Mouse (Mus musculus) heart, postnatal 25 days (tissue): ENCODE measurements around the gene Foxa3. TPM values are rescaled to one million over a fixed set of nuclear protein-coding genes. Genes with fewer than 3 reads are reported as not detected.
"Not testable (repeated sequence)": the region's sequence is repeated elsewhere in the genome, so short reads cannot be mapped to it uniquely, and the experiment has no call there.

ENCODE experiments used
- DNase-seq: peaks from one replicate; pipeline ENCODE4 v3.0.0; 2022; ENCODE audit warnings: low spot score
- intact Hi-C: fragments of 180-260 bp; cut with DNase I; formaldehyde crosslinking; loops from one replicate; pipeline ENCODE4 v1.15.1; 2025
- total RNA-seq, 2 experiments: library from RNA; stranded (reverse); gene quantifications; 2 replicates each; pipeline ENCODE4 v1.2.3; 2021

Gene Foxa3
- not detected for total RNA-seq

DNA sequence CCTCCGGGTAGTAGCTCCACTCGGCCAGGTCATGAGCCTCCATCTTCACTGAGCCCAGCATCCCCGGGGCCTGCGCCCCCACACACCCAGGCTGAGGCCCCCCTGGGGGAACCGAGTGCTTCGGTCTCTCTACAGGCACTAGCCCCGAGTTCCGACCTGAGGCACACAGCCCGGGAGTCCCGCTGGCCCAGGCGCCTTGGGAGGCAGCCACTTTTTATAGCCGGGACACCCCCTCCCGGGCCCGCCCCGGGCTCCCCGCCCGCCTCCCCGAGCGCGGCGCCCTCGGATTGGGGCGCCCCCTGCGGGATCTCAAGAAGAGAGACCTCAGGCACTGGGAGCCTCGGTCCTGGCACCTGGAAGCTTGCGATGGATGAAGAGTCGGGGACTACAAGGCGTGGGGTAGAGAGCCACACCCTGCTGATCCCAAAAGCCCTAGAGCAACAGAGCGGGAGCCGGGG, at the start of gene Foxa3:
Gene Foxa3 (minus strand): TSS at position 182 of the 458 bp plus-strand sequence.
- no peak for DNase-seq
- intact Hi-C loops, result loop anchor here (2.0 kb wide), 1 partner anchor 15 kb away; no protein-coding TSS in a partner anchor

GRCm38 (mm10) chr7:19071024-19071423, 47.7 kb upstream of the Foxa3 start:
- not testable (repeated sequence) for DNase-seq
- intact Hi-C loops, result loop anchor here (2.0 kb wide), 1 partner anchor 48 kb away; the partner anchor contains the start of genes Fbxo46 and Gm4969

GRCm38 (mm10) chr7:19069500-19069899, 46.2 kb upstream of the Foxa3 start:
- intact Hi-C loops, result loop anchor here (1.0 kb wide), 1 partner anchor 24 kb away; no protein-coding TSS in a partner anchor
- no peak for DNase-seq

DNA sequence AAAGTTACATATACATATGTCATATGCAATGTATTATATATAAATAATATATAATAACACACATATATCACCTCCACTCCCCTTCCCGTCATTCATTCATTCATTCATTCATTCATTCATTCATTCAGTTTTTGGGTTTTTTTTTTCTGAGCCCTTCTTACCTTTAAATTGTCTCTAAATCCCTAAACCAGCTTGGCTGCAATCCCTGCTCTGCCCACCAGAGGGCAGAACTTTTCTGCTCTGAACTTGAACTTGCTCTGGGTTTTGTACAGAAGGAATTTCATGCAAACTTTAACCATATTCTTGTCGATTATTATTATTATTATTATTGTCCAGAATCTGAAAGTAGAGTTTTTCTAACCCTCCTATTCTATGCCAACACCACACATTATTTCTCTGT, 45.4 kb upstream of the Foxa3 start:
- no peak for DNase-seq
- intact Hi-C loops, result loop anchor here (1.0 kb wide), 1 partner anchor 25 kb away; no protein-coding TSS in a partner anchor

DNA sequence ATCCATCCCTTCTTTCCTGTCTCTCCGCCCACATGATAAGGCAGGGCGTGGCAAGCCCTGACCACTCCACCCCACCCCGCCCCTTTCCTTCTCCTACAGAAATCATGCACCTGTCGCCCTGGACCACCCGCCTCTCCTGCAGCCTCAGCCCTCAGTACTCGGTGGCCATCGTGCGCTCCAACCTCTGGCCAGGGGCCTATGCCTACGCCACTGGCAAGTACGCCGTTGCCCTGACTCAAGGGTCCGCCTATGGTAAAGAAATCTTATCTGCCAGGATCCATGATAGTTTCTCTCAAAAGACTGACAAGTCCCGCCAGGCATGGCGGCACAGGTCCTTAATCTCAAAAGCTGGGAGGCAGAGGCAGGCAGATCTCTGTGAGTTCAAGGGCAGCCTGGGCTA, 44.6 kb upstream of the Foxa3 start:
- no peak for DNase-seq

DNA sequence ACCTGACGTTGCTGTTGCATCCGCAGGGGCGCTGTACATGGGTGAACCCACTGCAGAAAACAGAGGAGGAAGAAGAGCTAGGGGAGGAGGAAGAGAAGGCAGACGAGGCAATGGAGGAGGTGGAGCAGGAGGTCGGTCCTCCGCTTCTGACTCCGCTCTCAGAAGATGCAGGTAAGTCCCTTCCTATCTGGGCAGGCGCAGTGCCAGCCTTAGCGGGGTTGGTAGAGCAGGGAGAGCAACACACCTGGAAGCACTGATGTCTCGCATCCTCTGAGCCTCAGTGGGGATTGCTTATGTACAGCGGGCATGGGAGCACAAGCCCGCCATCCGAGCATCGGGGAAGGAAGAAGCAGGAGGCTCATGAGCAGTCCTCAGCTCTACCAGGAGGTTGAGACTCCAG, 43.7 kb upstream of the Foxa3 start:
- no peak for DNase-seq
- intact Hi-C loops, result no loop called here

More for the DNA sequence above, 44.6 kb upstream of the Foxa3 start:
- intact Hi-C loops, result no loop called here

DNA sequence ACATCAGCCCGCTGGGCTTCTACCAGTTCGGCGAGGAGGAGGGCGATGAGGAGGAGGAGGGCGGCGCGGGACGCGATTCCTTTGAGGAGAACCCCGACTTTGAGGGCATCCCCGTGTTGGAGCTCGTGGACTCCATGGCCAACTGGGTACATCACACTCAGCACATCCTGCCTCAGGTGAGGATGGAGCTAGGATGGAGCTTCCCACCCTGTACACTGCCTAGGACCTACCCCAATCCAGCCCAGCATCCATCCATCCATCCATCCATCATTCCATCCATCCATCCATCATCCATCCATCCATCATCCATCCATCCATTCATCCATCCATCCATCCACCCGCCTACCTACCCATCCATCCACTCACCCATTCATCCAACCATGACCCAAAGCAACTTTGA, 42.6 kb upstream of the Foxa3 start:
- no peak for DNase-seq
- intact Hi-C loops, result no loop called here

DNA sequence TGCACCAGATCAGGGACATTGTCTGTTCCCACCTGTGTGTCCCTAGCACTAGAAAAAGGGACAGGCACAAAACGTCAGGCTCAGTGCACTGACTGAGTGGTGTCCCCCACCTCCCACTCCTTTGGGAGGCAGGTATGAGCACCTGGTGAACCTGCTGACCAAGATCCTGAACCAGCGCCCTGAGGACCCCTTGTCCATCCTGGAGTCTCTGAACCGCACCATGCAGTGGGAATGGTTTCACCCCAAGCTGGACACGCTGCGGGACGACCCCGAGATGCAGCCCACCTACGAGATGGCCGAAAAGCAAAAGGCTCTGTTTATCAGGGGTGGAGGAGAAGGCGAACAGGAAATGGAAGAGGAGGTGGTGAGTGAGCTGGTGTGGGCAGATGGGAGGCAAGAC, 34.1 kb upstream of the Foxa3 start:
- no peak for DNase-seq
- intact Hi-C loops, result no loop called here

- intact Hi-C loops, result no loop called here
- DNase-seq, result no peak
Observed at GRCm38 (mm10) chr7:19055108-19055507, 31.8 kb upstream of the Foxa3 start.

DNA sequence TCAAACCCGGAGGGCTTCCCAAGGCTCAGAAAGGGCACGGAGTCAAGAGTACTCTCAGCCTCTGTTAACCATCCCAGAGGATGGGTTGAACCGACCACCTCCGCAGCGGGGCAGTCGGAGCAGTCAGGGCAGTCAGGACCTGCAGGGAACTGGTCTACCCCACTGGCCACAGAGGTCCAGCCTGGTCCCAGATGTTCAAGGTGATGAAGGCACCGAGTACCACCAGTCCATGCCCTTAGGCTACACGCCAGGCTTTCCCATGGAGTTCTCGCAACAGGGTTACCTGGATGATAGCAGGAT, 31.4 kb upstream of the Foxa3 start:
- no peak for DNase-seq
- intact Hi-C loops, result no loop called here

GRCm38 (mm10) chr7:19054047-19054776, 30.9 kb upstream of the Foxa3 start, which contains the start of gene Rsph6a:
Gene Rsph6a, plus strand, starts transcription at chr7:19054690.
- intact Hi-C loops, result no loop called here
- DNase-seq, result no peak

- DNase-seq, result no peak
- intact Hi-C loops, result no loop called here
Observed at GRCm38 (mm10) chr7:19053136-19053532, 29.8 kb upstream of the Foxa3 start.

DNA sequence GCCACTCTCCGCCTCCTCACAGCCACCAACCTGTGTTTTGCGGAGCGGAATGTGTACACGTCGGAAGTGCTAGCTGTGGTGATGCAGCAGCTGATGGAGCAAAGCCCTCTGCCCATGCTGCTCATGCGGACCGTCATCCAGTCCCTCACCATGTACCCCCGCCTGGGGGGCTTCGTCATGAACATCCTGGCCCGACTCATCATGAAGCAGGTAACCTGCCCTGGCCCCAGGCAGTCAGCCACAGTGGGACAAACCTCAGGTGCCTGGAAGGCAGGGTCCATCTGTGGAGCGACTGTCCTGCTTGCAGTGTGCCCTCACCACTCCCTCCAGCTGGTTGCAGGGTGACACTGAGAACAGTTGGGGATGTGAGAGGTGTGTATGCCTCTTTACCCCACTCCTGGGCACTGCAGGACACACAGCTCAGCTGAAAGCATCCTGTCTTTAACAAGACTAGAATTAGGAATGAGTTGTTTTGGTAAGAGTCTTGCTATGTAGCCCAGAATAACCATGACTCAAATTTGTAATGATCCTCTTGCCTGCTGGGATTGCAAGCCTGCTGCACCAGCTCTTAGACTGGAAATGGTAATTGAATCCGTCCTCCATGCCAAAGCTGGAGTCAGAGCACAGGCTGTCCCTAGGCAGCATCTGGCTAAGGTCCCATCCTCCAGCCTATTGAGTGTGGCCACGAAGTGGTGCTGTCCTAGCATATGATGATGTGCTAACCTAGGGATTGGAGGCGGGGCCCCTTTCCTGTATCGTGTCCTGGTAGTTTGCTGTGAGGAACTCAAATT, 29.2 kb upstream of the Foxa3 start:
- DNase-seq, result no peak
- intact Hi-C loops, result no loop called here

DNA sequence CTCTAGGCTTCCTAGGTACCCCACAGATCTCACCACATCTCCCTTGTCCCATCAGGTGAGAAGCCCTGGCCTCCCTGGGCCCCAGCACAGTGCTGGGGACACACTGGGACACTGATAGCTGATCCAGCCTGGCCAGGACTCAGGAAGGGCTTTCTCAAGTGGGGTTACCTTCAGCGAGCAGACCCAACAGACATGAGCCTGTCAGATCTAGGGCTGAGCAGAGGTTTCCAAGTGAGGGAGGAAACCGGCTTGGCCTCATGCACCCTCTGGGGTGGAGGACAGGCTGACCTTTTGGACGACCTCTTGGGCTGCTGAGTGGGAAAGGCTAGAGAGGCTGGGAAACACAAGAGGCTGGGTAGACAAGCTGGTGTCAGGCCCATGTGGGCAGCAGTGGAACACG, 27.8 kb upstream of the Foxa3 start:
- DNase-seq, result no peak

GRCm38 (mm10) chr7:19050172-19050571, 26.8 kb upstream of the Foxa3 start:
- no peak for DNase-seq

More for the DNA sequence above, 27.8 kb upstream of the Foxa3 start:
- intact Hi-C loops, result no loop called here

GRCm38 (mm10) chr7:19049252-19049651, 25.9 kb upstream of the Foxa3 start:
- no peak for DNase-seq
- intact Hi-C loops, result no loop called here

More at GRCm38 (mm10) chr7:19050172-19050571, 26.8 kb upstream of the Foxa3 start:
- intact Hi-C loops, result no loop called here

- no peak for DNase-seq
- intact Hi-C loops, result no loop called here
Observed at GRCm38 (mm10) chr7:19048006-19048527, 24.7 kb upstream of the Foxa3 start.

- intact Hi-C loops, result no loop called here
- no peak for DNase-seq
Observed at GRCm38 (mm10) chr7:19046286-19047069, 23.1 kb upstream of the Foxa3 start.

DNA sequence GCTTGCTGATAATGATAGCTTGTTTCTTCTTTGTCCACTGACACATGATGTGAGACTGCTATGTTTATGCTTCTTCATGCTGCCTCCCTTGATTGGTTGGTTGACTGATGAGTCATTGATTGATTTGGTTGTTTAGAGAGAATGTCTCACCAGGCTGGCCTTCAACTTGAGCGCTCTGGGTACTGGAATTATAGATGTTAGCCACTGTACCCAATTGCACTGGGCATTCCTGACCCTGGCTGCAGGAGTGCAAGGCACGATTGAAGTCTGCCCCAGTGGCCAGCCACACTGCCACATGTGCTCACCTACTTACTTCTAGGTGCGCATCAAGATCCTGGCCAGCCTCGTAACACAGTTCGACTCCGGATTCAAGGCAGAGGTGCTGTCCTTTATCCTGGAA, 21.3 kb upstream of the Foxa3 start:
- DNase-seq, result no peak
- intact Hi-C loops, result no loop called here

DNA sequence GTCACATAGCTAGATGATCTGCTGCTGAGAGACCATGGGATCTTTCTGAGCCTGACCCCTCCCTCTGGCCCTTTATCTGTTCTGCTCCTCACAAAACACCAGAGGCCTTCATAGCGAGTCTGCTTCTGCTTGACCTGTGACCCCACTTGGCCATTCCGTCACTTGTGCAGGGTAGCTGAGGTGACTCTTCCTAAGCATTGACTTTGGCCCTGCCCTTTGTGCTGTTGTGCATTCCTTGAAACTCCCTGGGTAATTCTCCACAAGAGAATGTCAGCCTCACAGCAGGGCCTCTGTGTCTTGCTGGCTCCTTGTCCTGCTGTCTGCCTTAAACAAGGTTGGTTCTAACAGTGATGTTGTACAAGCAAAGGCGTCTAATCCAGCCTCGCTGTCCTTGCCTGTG, 8.3 kb upstream of the Foxa3 start:
- no peak for DNase-seq
- intact Hi-C loops, result no loop called here
